9 mouse cellular contexts compared by ENCODE assay signal in genomic region chr7:91267764-91268163, GRCm38 (mm10).
DNase-seq lines count a peak whose midpoint lies in the region; ATAC-seq lines count a peak whose summit lies in the region.
"Had no signal": no experiment of that assay in that cellular context is flagged by ENCODE, and none has a peak within 500 bp of the region (broad histone marks: within the 10 kb centered on the region; RNA-seq: fewer than 3 reads in every experiment).

No protein-coding gene starts in this region.

- no peak overlapping the region for H3K9ac ChIP-seq in forebrain, embryonic 14.5 days (ENCODE audit: low read length)
- no peak overlapping the region for H3K9ac ChIP-seq in forebrain, embryonic 15.5 days (replicated peaks)
- no peak overlapping the region for H3K9ac ChIP-seq in midbrain, embryonic 16.5 days (ENCODE audit: low read depth, low read length)

- H3K27me3 ChIP-seq in forebrain, embryonic 14.5 days (replicated peaks; ENCODE audit: control insufficient read depth, insufficient read depth, low read length): no peaks in the 10 kb centered on the region
- no peaks in the 10 kb centered on the region for H3K27me3 ChIP-seq in forebrain, embryonic 15.5 days
- peaks cover 17% of the 10 kb centered on the region; the same call in 1 of the 2 replicates for H3K27me3 ChIP-seq in midbrain, embryonic 10.5 days (ENCODE audit: low read depth, poor library complexity, severe bottlenecking)
- H3K27me3 ChIP-seq in midbrain, embryonic 16.5 days (ENCODE audit: control insufficient read depth, insufficient read depth, low read depth, low read length): no peaks in the 10 kb centered on the region

- no peak for ATAC-seq in forebrain, embryonic 14.5 days
- no peak for ATAC-seq in forebrain, embryonic 15.5 days (replicated peaks)
- ATAC-seq in midbrain, embryonic 16.5 days: no peak

- H3K27ac ChIP-seq in forebrain, embryonic 14.5 days (ENCODE audit: low read depth, low read length): no peak overlapping the region
- no peak overlapping the region for H3K27ac ChIP-seq in forebrain, embryonic 15.5 days (replicated peaks)
- H3K27ac ChIP-seq in midbrain, embryonic 10.5 days (replicated peaks): no peak overlapping the region
- H3K27ac ChIP-seq in midbrain, embryonic 16.5 days (ENCODE audit: low read length): no peak overlapping the region

- DNase-seq in forebrain, embryonic 14.5 days (ENCODE audit: low spot score): peak; percentile 16
- DNase-seq in midbrain, embryonic 10.5 days (ENCODE audit: low spot score): peak; percentile 29
- DNase-seq in c-Kit-positive CD71-negative TER-119-negative erythroid progenitor cells, embryonic 14.5 days (ENCODE audit: low read depth): peak; percentile 8
- DNase-seq in mesoderm, embryonic 11.5 days (ENCODE audit: low read depth, low spot score): peak; percentile 70
- DNase-seq in thymus, postnatal 10 days (ENCODE audit: low spot score in 2 of 2): no peak
- DNase-seq in spleen, postnatal 14 days (ENCODE audit: low spot score in 2 of 2): no peak

- no peaks in the 10 kb centered on the region for H3K9me3 ChIP-seq in forebrain, embryonic 14.5 days (replicated peaks; ENCODE audit: control insufficient read depth, low read length)
- no peaks in the 10 kb centered on the region for H3K9me3 ChIP-seq in forebrain, embryonic 15.5 days
- no peaks in the 10 kb centered on the region for H3K9me3 ChIP-seq in midbrain, embryonic 10.5 days (replicated peaks)
- H3K9me3 ChIP-seq in midbrain, embryonic 16.5 days (replicated peaks; ENCODE audit: control insufficient read depth, low read length, poor library complexity, severe bottlenecking): no peaks in the 10 kb centered on the region
- H3K9me3 ChIP-seq: megakaryocyte, embryonic 14.5 days had no signal

- H3K36me3 ChIP-seq in forebrain, embryonic 14.5 days (ENCODE audit: control insufficient read depth, insufficient read depth, low read length): no peaks in the 10 kb centered on the region
- H3K36me3 ChIP-seq in forebrain, embryonic 15.5 days: no peaks in the 10 kb centered on the region
- no peaks in the 10 kb centered on the region for H3K36me3 ChIP-seq in midbrain, embryonic 10.5 days
- no peaks in the 10 kb centered on the region for H3K36me3 ChIP-seq in midbrain, embryonic 16.5 days (ENCODE audit: control insufficient read depth, insufficient read depth, low read length)

- no peak overlapping the region for H3K4me3 ChIP-seq in forebrain, embryonic 14.5 days (ENCODE audit: low read depth, low read length)
- no peak overlapping the region for H3K4me3 ChIP-seq in forebrain, embryonic 15.5 days
- no peak overlapping the region for H3K4me3 ChIP-seq in midbrain, embryonic 10.5 days
- H3K4me3 ChIP-seq in midbrain, embryonic 16.5 days (ENCODE audit: low read depth, low read length): no peak overlapping the region
- H3K4me3 ChIP-seq: megakaryocyte, embryonic 14.5 days had no signal

- no peak overlapping the region for H3K4me2 ChIP-seq in forebrain, embryonic 14.5 days (ENCODE audit: low read length)
- no peak overlapping the region for H3K4me2 ChIP-seq in forebrain, embryonic 15.5 days (replicated peaks)
- no peak overlapping the region for H3K4me2 ChIP-seq in midbrain, embryonic 16.5 days (ENCODE audit: low read length)

- WGBS in forebrain, embryonic 14.5 days: 35% methylated on average over 1 of the region's 1 CpGs
- 36% methylated on average over 1 of the region's 1 CpGs for WGBS in forebrain, embryonic 15.5 days
- WGBS in midbrain, embryonic 10.5 days: 46% methylated on average over 1 of the region's 1 CpGs
- 52% methylated on average over 1 of the region's 1 CpGs for WGBS in midbrain, embryonic 16.5 days

- no peaks in the 10 kb centered on the region for H3K4me1 ChIP-seq in forebrain, embryonic 14.5 days (ENCODE audit: control insufficient read depth, insufficient read depth, low read length)
- peaks cover 10% of the 10 kb centered on the region; the same call in 1 of the 2 replicates for H3K4me1 ChIP-seq in forebrain, embryonic 15.5 days
- H3K4me1 ChIP-seq in midbrain, embryonic 10.5 days: peaks cover 5% of the 10 kb centered on the region
- H3K4me1 ChIP-seq in midbrain, embryonic 16.5 days (ENCODE audit: control insufficient read depth, insufficient read depth, low read length): peaks cover 4% of the 10 kb centered on the region

Comparison
In these comparisons a context has a peak if more than half of its experiments do, and no peak if none do; other contexts are left out.
1. DNase-seq: peak in forebrain, embryonic 14.5 days (single experiment), midbrain, embryonic 10.5 days (single experiment), c-Kit-positive CD71-negative TER-119-negative erythroid progenitor cells, embryonic 14.5 days (single experiment) and mesoderm, embryonic 11.5 days (single experiment); none in thymus, postnatal 10 days (0 of 2) and spleen, postnatal 14 days (0 of 2).